Mouse (Mus musculus) midbrain, embryonic 12.5 days (tissue): ENCODE results near the gene Rhox3a. TPM values are rescaled to one million over a fixed set of nuclear protein-coding genes. Genes with fewer than 3 reads are reported as not detected.
"Not testable (repeated sequence)": the region's sequence is repeated elsewhere in the genome, so short reads cannot be mapped to it uniquely, and the experiment has no call there.

Experiments used
- ATAC-seq: fragments of 200-750 bp; cut with Nextera tagmentation; 2 replicates; pipeline ENCODE4 v1.8.0; 2017; ENCODE audit warnings: low read depth, moderate TSS enrichment, moderate library complexity; ENCODE audit not compliant: low FRiP score
- H3K27ac ChIP-seq: fragments of 300-500 bp; sonication (generic); replicated peaks from 2 replicates; pipeline ENCODE4 v1.5.1; 2016; ENCODE audit warnings: mild to moderate bottlenecking
- H3K27me3 ChIP-seq: fragments of 300-500 bp; sonication (generic); 2 replicates; pipeline ENCODE4 v1.6.1; 2016; ENCODE audit warnings: mild to moderate bottlenecking
- H3K36me3 ChIP-seq: fragments of 300-500 bp; sonication (generic); 2 replicates; pipeline ENCODE4 v1.6.1; 2016
- H3K4me1 ChIP-seq: fragments of 300-500 bp; sonication (generic); 2 replicates; pipeline ENCODE4 v1.6.1; 2016
- H3K4me2 ChIP-seq: fragments of 300-500 bp; sonication (generic); replicated peaks from 2 replicates; pipeline ENCODE4 v1.6.1; 2016; ENCODE audit warnings: mild to moderate bottlenecking, moderate library complexity
- H3K4me3 ChIP-seq: fragments of 300-500 bp; sonication (generic); 2 replicates; pipeline ENCODE4 v1.5.1; 2016; ENCODE audit warnings: mild to moderate bottlenecking
- H3K9ac ChIP-seq: fragments of 300-500 bp; sonication (generic); replicated peaks from 2 replicates; pipeline ENCODE4 v1.6.1; 2016; ENCODE audit warnings: mild to moderate bottlenecking, moderate library complexity
- H3K9me3 ChIP-seq: fragments of 300-500 bp; sonication (generic); 2 replicates; pipeline ENCODE4 v1.6.1; 2016; ENCODE audit warnings: mild to moderate bottlenecking
- WGBS: fragments of 180-500 bp; shearing (Covaris S2); methylation state at CpG from one replicate; pipeline ENCODE4 v1.1.7; 2016; 5-methylcytosine and 5-hydroxymethylcytosine counted together
- polyA plus RNA-seq: library from polyadenylated mRNA; unstranded; fragments of >200 nt; fragmentation: Nextera tagmentation; extraction: Ambion mirVana; gene quantifications from 2 replicates; pipeline ENCODE4 v1.2.1, GENCODE M21; 2016

The Rhox3a gene
- not detected in 2 replicates for polyA plus RNA-seq

- 56% methylated on average over 1 of the region's 3 CpGs for WGBS
- H3K4me1 ChIP-seq, H3K9me3 ChIP-seq, H3K36me3 ChIP-seq, H3K27me3 ChIP-seq, H3K9ac ChIP-seq, ATAC-seq, H3K4me3 ChIP-seq, H3K27ac ChIP-seq, H3K4me2 ChIP-seq: not testable (repeated sequence)
Observed at GRCm38 (mm10) chrX:37249619-37250018, at the start of gene Rhox3a. Gene Rhox3a (plus strand): TSS chrX:37249919.

GRCm38 (mm10) chrX:37210941-37211340 lies 38.8 kb upstream of the Rhox3a start, which contains the start of gene Gm9:
Gene Gm9 (minus strand): TSS chrX:37211041.
- no peak within 1 kb of the TSS for H3K27ac ChIP-seq
- no peak within 1 kb of the TSS for H3K4me2 ChIP-seq
- 83% methylated on average over 10 of the region's 10 CpGs for WGBS
- ATAC-seq: no peak
- no peaks in the 10 kb centered on the region for H3K9me3 ChIP-seq
- H3K36me3 ChIP-seq: no peaks in the 10 kb centered on the region
- H3K9ac ChIP-seq: no peak within 1 kb of the TSS
- no peaks in the 10 kb centered on the region for H3K4me1 ChIP-seq
- H3K4me3 ChIP-seq: no peak within 1 kb of the TSS
- H3K27me3 ChIP-seq: no peaks in the 10 kb centered on the region

- WGBS: 91% methylated on average over 1 of the region's 1 CpGs
- not testable (repeated sequence) for ATAC-seq, H3K9me3 ChIP-seq, H3K27me3 ChIP-seq, H3K9ac ChIP-seq, H3K4me2 ChIP-seq, H3K36me3 ChIP-seq, H3K27ac ChIP-seq, H3K4me1 ChIP-seq, H3K4me3 ChIP-seq
Observed at GRCm38 (mm10) chrX:37222158-37222557, 27.6 kb upstream of the Rhox3a start, which contains the start of gene Rhox1. Gene Rhox1 (minus strand): TSS chrX:37222258.

- not testable (repeated sequence) for H3K27ac ChIP-seq, H3K36me3 ChIP-seq
- no CpG with 5 or more reads among the region's 9 CpGs for WGBS
Observed at GRCm38 (mm10) chrX:37244676-37245075, 5.0 kb upstream of the Rhox3a start, which contains the start of gene Rhox2a. Gene Rhox2a (plus strand): TSS chrX:37244976.

GRCm38 (mm10) chrX:37265038-37265437 lies 15.3 kb downstream of the Rhox3a start, which contains the start of gene Rhox4a:
Gene Rhox4a (plus strand): TSS chrX:37265338.
- 98% methylated on average over 11 of the region's 19 CpGs for WGBS
- not testable (repeated sequence) for ATAC-seq, H3K9ac ChIP-seq, H3K36me3 ChIP-seq, H3K4me1 ChIP-seq, H3K27me3 ChIP-seq, H3K4me2 ChIP-seq, H3K27ac ChIP-seq, H3K9me3 ChIP-seq, H3K4me3 ChIP-seq

More at GRCm38 (mm10) chrX:37244676-37245075, 5.0 kb upstream of the Rhox3a start, which contains the start of gene Rhox2a:
- not testable (repeated sequence) for H3K4me1 ChIP-seq, H3K4me3 ChIP-seq, H3K9ac ChIP-seq, H3K4me2 ChIP-seq, ATAC-seq, H3K27me3 ChIP-seq, H3K9me3 ChIP-seq

Other genes starting within 250 kb of the Rhox3a start
- not detected in 2 replicates for gene Sowahd, start 201.1 kb upstream of the Rhox3a start, polyA plus RNA-seq
- gene Rpl39, start 164.5 kb upstream of the Rhox3a start, polyA plus RNA-seq: 412 and 427 TPM in 2 replicates
- 23.7 and 24.1 TPM in 2 replicates for gene Upf3b, start 139.6 kb upstream of the Rhox3a start, polyA plus RNA-seq
- 23.9 and 28.6 TPM in 2 replicates for gene Nkap, start 123.1 kb upstream of the Rhox3a start, polyA plus RNA-seq
- 0.17 TPM in 1 of 2 replicates, not detected in the other for gene Akap14, start 81.1 kb upstream of the Rhox3a start, polyA plus RNA-seq
- 412 and 415 TPM in 2 replicates for gene Ndufa1, start 58.8 kb upstream of the Rhox3a start, polyA plus RNA-seq
- gene Rnf113a1, start 58.7 kb upstream of the Rhox3a start, polyA plus RNA-seq: 15.7 and 17.0 TPM in 2 replicates
- not detected in 2 replicates for gene Gm9, start 38.9 kb upstream of the Rhox3a start, polyA plus RNA-seq
- gene Rhox1, start 27.7 kb upstream of the Rhox3a start, polyA plus RNA-seq: not detected in 2 replicates
- gene Rhox2a, start 4.9 kb upstream of the Rhox3a start, polyA plus RNA-seq: 0.32 TPM in 1 of 2 replicates, not detected in the other
- gene Rhox4a, start 15.4 kb downstream of the Rhox3a start, polyA plus RNA-seq: not detected in 2 replicates
- gene Rhox3a2, start 130.1 kb downstream of the Rhox3a start, polyA plus RNA-seq: not detected in 2 replicates
- gene Rhox4a2, start 140.9 kb downstream of the Rhox3a start, polyA plus RNA-seq: 0.56 TPM in 1 of 2 replicates, not detected in the other
- 0.43 TPM in 1 of 2 replicates, not detected in the other for gene Rhox2b, start 162.1 kb downstream of the Rhox3a start, polyA plus RNA-seq
- 0.24 TPM in 1 of 2 replicates, not detected in the other for gene Rhox4b, start 182.6 kb downstream of the Rhox3a start, polyA plus RNA-seq
- 1.7 and 3.0 TPM in 2 replicates for gene Rhox2c, start 203.8 kb downstream of the Rhox3a start, polyA plus RNA-seq
- not detected in 2 replicates for gene Rhox3c, start 208.7 kb downstream of the Rhox3a start, polyA plus RNA-seq
- gene Rhox4c, start 230.4 kb downstream of the Rhox3a start, polyA plus RNA-seq: not detected in 2 replicates
- not detected in 2 replicates for gene Rhox2d, start 243.5 kb downstream of the Rhox3a start, polyA plus RNA-seq